Mouse (Mus musculus) kidney, adult 2 months (tissue): ENCODE measurements at regions not wholly inside any gene's neighbourhood (a gene's known extent, or its start where the extent isn't known, plus 50 kb on each side); places are given as distances from the start of the nearest gene placed in this dataset.

Experiments used
- CTCF ChIP-seq: fragments of 200-500 bp; conservative IDR thresholded peaks from 2 replicates; pipeline ENCODE4 v1.5.1; 2011; ENCODE audit warnings: low read depth, mild to moderate bottlenecking, control low read depth, low read length, moderate library complexity, mixed read lengths; ENCODE audit not compliant: insufficient read depth, insufficient read length
- POLR2A ChIP-seq: fragments of 200-500 bp; IDR thresholded peaks from one replicate; pipeline ENCODE4 v1.6.1; 2011; ENCODE audit warnings: low read depth, low read length, control low read depth

- TF ChIP-seq CTCF, result no peak
- TF ChIP-seq POLR2A, result no peak
Observed at GRCm38 (mm10) chr14:76824066-76824465, 212.5 kb upstream of the Ccdc122 start.
